Mouse (Mus musculus) heart, embryonic 10.5 days (tissue): ENCODE data around the gene St3gal5. TPM values are rescaled to one million over a fixed set of nuclear protein-coding genes. Genes with fewer than 3 reads are reported as not detected.
A peak's percentile ranks its signal among the peaks of the same experiment; 100 is the strongest.

Experiments
- DNase-seq: peaks from one replicate; pipeline ENCODE4 v3.0.0-alpha.2; 2017; ENCODE audit warnings: low spot score
- H3K27ac ChIP-seq: fragments of 300-500 bp; sonication (generic); 2 replicates; pipeline ENCODE4 v1.5.1; 2016; ENCODE audit warnings: mild to moderate bottlenecking
- H3K27me3 ChIP-seq: fragments of 300-500 bp; sonication (generic); 2 replicates; pipeline ENCODE4 v1.6.1; 2016; ENCODE audit warnings: mild to moderate bottlenecking; ENCODE audit not compliant: poor library complexity, insufficient read depth, severe bottlenecking
- H3K36me3 ChIP-seq: fragments of 300-500 bp; sonication (generic); 2 replicates; pipeline ENCODE4 v1.6.1; 2016; ENCODE audit warnings: mild to moderate bottlenecking, moderate library complexity
- H3K4me1 ChIP-seq: fragments of 300-500 bp; sonication (generic); 2 replicates; pipeline ENCODE4 v1.6.1; 2016; ENCODE audit warnings: mild to moderate bottlenecking
- H3K4me3 ChIP-seq: fragments of 300-500 bp; sonication (generic); 2 replicates; pipeline ENCODE4 v1.5.1; 2016; ENCODE audit warnings: mild to moderate bottlenecking, moderate library complexity
- H3K9me3 ChIP-seq: fragments of 300-500 bp; sonication (generic); 2 replicates; pipeline ENCODE4 v1.6.1; 2016; ENCODE audit warnings: mild to moderate bottlenecking, moderate library complexity
- WGBS: fragments of 180-500 bp; shearing (Covaris S2); methylation state at CpG from one replicate; pipeline ENCODE4 v1.1.7; 2016; 5-methylcytosine and 5-hydroxymethylcytosine counted together
- polyA plus RNA-seq: library from polyadenylated mRNA; unstranded; fragments of >200 nt; fragmentation: Nextera tagmentation; extraction: Ambion mirVana; gene quantifications from 2 replicates; pipeline ENCODE4 v1.2.1, GENCODE M21; 2016

Gene St3gal5
- polyA plus RNA-seq, 1 experiment from 2014 or later = 64.1 TPM

- peaks cover 5% of the 10 kb centered on the region for H3K4me1 ChIP-seq
- WGBS = 85% methylated on average over 5 of the region's 5 CpGs
- H3K27ac ChIP-seq = no peak overlapping the region
- no peak for DNase-seq
- peaks cover 4% of the 10 kb centered on the region; the same call in 1 of the 2 replicates for H3K36me3 ChIP-seq
- H3K27me3 ChIP-seq = no peaks in the 10 kb centered on the region
- no peak overlapping the region for H3K4me3 ChIP-seq
- no peaks in the 10 kb centered on the region for H3K9me3 ChIP-seq
These were observed 25.1 kb downstream of the St3gal5 start for GRCm38 (mm10) chr6:72122515-72122914.

GRCm38 (mm10) chr6:72124315-72125103 lies 27.1 kb downstream of the St3gal5 start:
- Histone ChIP-seq H3K27me3 (no peaks in the 10 kb centered on the region), H3K4me3 (no peak overlapping the region), H3K36me3 (peaks cover 22% of the 10 kb centered on the region), H3K27ac (no peak overlapping the region), H3K4me1 (no peaks in the 10 kb centered on the region), H3K9me3 (no peaks in the 10 kb centered on the region)
- WGBS = 93% methylated on average over 13 of the region's 13 CpGs
- no peak for DNase-seq

- 82% methylated on average over 9 of the region's 9 CpGs for WGBS
- Histone ChIP-seq H3K27me3 (no peaks in the 10 kb centered on the region), H3K36me3 (peaks cover 38% of the 10 kb centered on the region), H3K4me3 (no peak overlapping the region), H3K4me1 (no peaks in the 10 kb centered on the region), H3K27ac (no peak overlapping the region), H3K9me3 (no peaks in the 10 kb centered on the region)
- no peak for DNase-seq
These were observed 28.9 kb downstream of the St3gal5 start for GRCm38 (mm10) chr6:72126128-72126917.

GRCm38 (mm10) chr6:72130056-72130455 lies 32.7 kb downstream of the St3gal5 start:
- Histone ChIP-seq H3K36me3 (peaks cover 72% of the 10 kb centered on the region), H3K27ac (no peak overlapping the region), H3K4me3 (no peak overlapping the region), H3K9me3 (no peaks in the 10 kb centered on the region), H3K27me3 (no peaks in the 10 kb centered on the region), H3K4me1 (peaks cover 10% of the 10 kb centered on the region)
- WGBS = 90% methylated on average over 6 of the region's 6 CpGs
- DNase-seq = no peak

GRCm38 (mm10) chr6:72132671-72133214 lies 35.4 kb downstream of the St3gal5 start:
- Histone ChIP-seq H3K9me3 (no peaks in the 10 kb centered on the region), H3K27ac (no peak overlapping the region), H3K27me3 (no peaks in the 10 kb centered on the region), H3K4me1 (peaks cover 22% of the 10 kb centered on the region), H3K36me3 (peaks cover 81% of the 10 kb centered on the region), H3K4me3 (no peak overlapping the region)
- DNase-seq = no peak
- 93% methylated on average over 8 of the region's 8 CpGs for WGBS

- Histone ChIP-seq H3K4me3 (no peak overlapping the region), H3K4me1 (peaks cover 24% of the 10 kb centered on the region), H3K9me3 (no peaks in the 10 kb centered on the region), H3K27me3 (no peaks in the 10 kb centered on the region), H3K27ac (peak overlapping the region; percentile 2; the same call in 1 of the 2 replicates), H3K36me3 (peaks cover 66% of the 10 kb centered on the region)
- WGBS = 56% methylated on average over 9 of the region's 9 CpGs
- no peak for DNase-seq
These were observed 37.6 kb downstream of the St3gal5 start for GRCm38 (mm10) chr6:72134850-72135515.

- 84% methylated on average over 5 of the region's 5 CpGs for WGBS
- Histone ChIP-seq H3K4me1 (peaks cover 32% of the 10 kb centered on the region), H3K27ac (no peak overlapping the region), H3K36me3 (peaks cover 61% of the 10 kb centered on the region), H3K9me3 (no peaks in the 10 kb centered on the region), H3K27me3 (no peaks in the 10 kb centered on the region), H3K4me3 (no peak overlapping the region)
- no peak for DNase-seq
These were observed 38.6 kb downstream of the St3gal5 start for GRCm38 (mm10) chr6:72136016-72136415.

- 69% methylated on average over 10 of the region's 10 CpGs for WGBS
- no peak for DNase-seq
- peaks cover 59% of the 10 kb centered on the region for H3K36me3 ChIP-seq
- no peak overlapping the region for H3K27ac ChIP-seq
- H3K27me3 ChIP-seq = no peaks in the 10 kb centered on the region
- H3K4me1 ChIP-seq = peaks cover 37% of the 10 kb centered on the region
- H3K9me3 ChIP-seq = no peaks in the 10 kb centered on the region
- H3K4me3 ChIP-seq = no peak overlapping the region
These were observed 39.2 kb downstream of the St3gal5 start for GRCm38 (mm10) chr6:72136543-72136942.

GRCm38 (mm10) chr6:72139508-72140193 lies 42.3 kb downstream of the St3gal5 start:
- WGBS = 82% methylated on average over 9 of the region's 9 CpGs

GRCm38 (mm10) chr6:72140371-72140770 lies 43.0 kb downstream of the St3gal5 start:
- peaks cover 33% of the 10 kb centered on the region for H3K4me1 ChIP-seq
- H3K36me3 ChIP-seq = peaks cover 49% of the 10 kb centered on the region
- no peak overlapping the region for H3K4me3 ChIP-seq
- no peaks in the 10 kb centered on the region for H3K9me3 ChIP-seq
- 63% methylated on average over 8 of the region's 8 CpGs for WGBS
- DNase-seq = no peak
- H3K27ac ChIP-seq = no peak overlapping the region
- H3K27me3 ChIP-seq = no peaks in the 10 kb centered on the region

More at GRCm38 (mm10) chr6:72139508-72140193, 42.3 kb downstream of the St3gal5 start:
- Histone ChIP-seq H3K36me3 (peaks cover 48% of the 10 kb centered on the region), H3K4me3 (no peak overlapping the region), H3K4me1 (peaks cover 39% of the 10 kb centered on the region), H3K9me3 (no peaks in the 10 kb centered on the region), H3K27ac (no peak overlapping the region), H3K27me3 (no peaks in the 10 kb centered on the region)
- no peak for DNase-seq

GRCm38 (mm10) chr6:72141191-72141590 lies 43.8 kb downstream of the St3gal5 start:
- WGBS = 57% methylated on average over 10 of the region's 10 CpGs
- peaks cover 46% of the 10 kb centered on the region for H3K36me3 ChIP-seq
- no peak overlapping the region for H3K4me3 ChIP-seq
- H3K27me3 ChIP-seq = no peaks in the 10 kb centered on the region
- no peak overlapping the region for H3K27ac ChIP-seq
- peaks cover 26% of the 10 kb centered on the region for H3K4me1 ChIP-seq
- H3K9me3 ChIP-seq = no peaks in the 10 kb centered on the region
- DNase-seq = peak; percentile 77

GRCm38 (mm10) chr6:72142561-72142960 lies 45.2 kb downstream of the St3gal5 start:
- WGBS = 90% methylated on average over 4 of the region's 4 CpGs
- no peak for DNase-seq
- Histone ChIP-seq H3K9me3 (no peaks in the 10 kb centered on the region), H3K27ac (no peak overlapping the region), H3K4me3 (no peak overlapping the region), H3K4me1 (peaks cover 24% of the 10 kb centered on the region), H3K27me3 (no peaks in the 10 kb centered on the region), H3K36me3 (peaks cover 54% of the 10 kb centered on the region)
